Mouse (Mus musculus) MN1 (cell line): ENCODE measurements around the gene Tbx1.
"Not testable (repeated sequence)": the region's sequence is repeated elsewhere in the genome, so short reads cannot be mapped to it uniquely, and the experiment has no call there.

Source experiments
- DNase-seq: peaks from one replicate; pipeline ENCODE4 v3.0.0-alpha.2; 2016; ENCODE audit warnings: low spot score

Tbx1 gene

GRCm38 (mm10) chr16:18552106-18552710 is 38.3 kb downstream of the Tbx1 start:
- no peak for DNase-seq

DNA sequence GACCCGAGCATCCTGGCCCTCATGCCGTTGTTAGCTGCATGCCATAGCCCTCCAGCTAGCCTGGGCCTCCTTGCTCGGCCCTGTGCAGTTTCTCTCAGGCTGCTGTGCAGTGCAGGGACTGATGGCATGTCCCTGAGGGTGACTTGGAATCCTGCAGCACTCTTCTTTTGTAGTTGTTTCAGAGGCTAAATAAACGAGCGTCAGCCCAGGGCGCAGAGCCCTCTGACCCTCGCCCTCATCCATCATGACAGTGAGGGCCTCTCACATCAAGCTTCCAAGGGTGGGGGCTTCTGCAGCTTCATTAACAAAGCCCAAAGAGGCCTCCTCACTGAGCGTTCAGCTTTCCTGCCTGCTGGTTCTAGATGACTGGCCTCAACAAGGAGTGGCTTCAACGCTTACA is 38.9 kb downstream of the Tbx1 start:
- no peak for DNase-seq

- peak; percentile 25 for DNase-seq
These were observed 42.6 kb downstream of the Tbx1 start for GRCm38 (mm10) chr16:18547891-18548290.

DNA sequence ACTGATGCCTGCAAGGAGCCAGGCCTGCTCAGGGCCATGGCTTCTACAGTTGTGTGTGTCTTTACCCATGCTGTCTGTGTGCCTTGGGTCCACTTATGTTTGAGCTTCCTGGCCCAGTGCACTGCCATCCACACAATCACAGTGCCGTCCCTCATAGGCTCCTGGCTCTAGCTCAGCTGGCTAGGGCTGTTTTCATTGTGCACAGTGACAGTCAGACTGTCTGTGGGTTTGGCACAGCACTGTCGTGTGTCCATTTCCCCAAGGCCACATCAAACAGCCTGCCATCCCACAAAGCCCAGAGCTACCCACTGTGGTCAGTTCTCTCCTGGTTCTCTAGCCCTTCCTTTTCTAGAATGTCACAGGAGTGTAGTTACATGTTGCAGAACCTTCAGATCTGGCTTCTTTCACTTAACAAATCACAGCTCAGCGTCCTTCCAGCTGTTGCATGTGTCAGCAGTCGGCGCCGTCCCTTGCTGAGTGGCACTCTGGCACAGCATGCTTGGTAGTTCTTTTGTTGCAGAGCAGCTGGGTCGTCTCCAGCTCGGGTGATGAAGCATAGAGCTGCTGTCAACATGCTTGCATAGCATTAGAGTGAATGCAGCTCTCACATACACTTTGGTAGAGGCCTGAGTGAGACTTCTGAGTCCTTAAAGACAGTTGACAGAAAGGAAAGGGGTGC is 47.2 kb downstream of the Tbx1 start:
- DNase-seq, result no peak

DNA sequence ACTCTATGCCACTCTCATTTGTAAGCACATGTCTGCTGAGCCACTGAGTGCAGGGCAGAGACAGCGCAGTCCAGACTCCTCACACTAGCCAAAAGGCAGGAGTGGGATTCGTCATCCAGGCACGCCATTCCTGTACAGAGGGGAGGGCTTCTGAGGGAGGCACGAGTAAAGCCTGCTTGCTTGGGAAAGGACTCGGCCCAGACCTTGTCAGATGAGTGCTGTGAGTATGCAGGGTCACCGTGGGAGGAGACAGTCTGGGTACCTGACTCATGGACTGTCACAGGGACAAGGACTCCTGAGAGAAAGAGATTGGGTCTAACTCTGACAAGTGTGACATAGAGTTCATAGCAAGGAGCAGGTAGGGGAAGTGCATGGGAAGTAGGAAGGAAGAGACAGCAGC is 51.2 kb downstream of the Tbx1 start:
- no peak for DNase-seq

DNA sequence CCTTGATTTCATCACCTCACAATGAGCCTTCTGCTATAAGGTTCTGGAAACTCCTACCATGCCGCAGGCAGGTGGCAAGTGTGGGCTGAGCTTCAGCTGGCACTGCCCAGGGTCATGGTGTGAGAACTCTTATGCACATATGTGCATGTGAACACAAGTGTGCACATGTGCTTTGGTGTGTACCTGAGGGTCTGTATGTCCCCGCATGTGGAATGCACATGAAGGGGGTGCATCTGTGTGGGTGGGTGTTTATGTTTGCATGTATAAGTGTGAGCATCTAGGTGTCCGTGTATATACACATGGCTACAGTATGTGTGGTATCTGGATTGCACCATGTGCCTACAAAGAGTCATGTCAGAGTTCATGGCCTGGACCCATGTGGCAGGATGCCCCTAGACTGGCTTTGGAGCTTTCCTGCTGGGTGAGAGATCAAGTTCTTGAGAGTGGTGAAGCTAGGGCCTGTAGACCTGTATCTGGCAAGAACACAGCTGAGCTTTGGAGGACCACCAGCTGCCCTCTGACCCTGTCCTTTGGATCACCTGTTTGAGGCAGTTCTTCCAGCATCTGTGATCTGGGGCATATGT is 53.0 kb downstream of the Tbx1 start:
- peak; percentile 10 for DNase-seq

DNA sequence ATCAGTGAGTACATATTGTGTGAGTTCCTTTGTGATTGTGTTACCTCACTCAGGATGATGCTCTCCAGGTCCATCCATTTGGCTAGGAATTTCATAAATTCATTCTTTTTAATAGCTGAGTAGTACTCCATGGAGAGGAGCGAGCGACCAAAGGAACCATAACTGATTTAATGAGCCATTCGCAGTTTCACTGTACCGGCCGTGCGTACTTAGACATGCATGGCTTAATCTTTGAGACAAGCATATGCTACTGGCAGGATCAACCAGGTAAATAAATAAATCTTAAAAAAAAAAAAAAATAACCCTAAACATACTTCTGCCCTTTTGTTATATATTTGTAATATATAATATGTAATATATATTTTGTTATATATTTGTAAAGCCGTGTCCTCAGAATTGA is 57.4 kb downstream of the Tbx1 start:
- DNase-seq, result not testable (repeated sequence)
